Mouse (Mus musculus) lung, embryonic 14.5 days (tissue): ENCODE results near the gene Hoxb5. TPM values are rescaled to one million over a fixed set of nuclear protein-coding genes. Genes with fewer than 3 reads are reported as not detected.

ENCODE experiments used
- ATAC-seq: fragments of 200-750 bp; cut with Nextera tagmentation; 2 replicates; pipeline ENCODE4 v1.8.0; 2017; ENCODE audit warnings: mild to moderate bottlenecking, moderate TSS enrichment, moderate library complexity; ENCODE audit not compliant: insufficient read depth
- DNase-seq: peaks from one replicate; pipeline ENCODE4 v3.0.0-alpha.2; 2015
- H3K27ac ChIP-seq: fragments of 300-500 bp; sonication (generic); 2 replicates; pipeline ENCODE4 v1.5.1; 2014; ENCODE audit warnings: low read depth, mild to moderate bottlenecking, moderate library complexity
- H3K27me3 ChIP-seq: fragments of 300-500 bp; sonication (generic); 2 replicates; pipeline ENCODE4 v1.6.1; 2014; ENCODE audit warnings: low read length, control low read depth; ENCODE audit not compliant: insufficient read depth
- H3K36me3 ChIP-seq: fragments of 300-500 bp; sonication (generic); 2 replicates; pipeline ENCODE4 v1.6.1; 2014; ENCODE audit warnings: control low read depth; ENCODE audit not compliant: insufficient read depth
- H3K4me1 ChIP-seq: fragments of 300-500 bp; sonication (generic); 2 replicates; pipeline ENCODE4 v1.6.1; 2014; ENCODE audit warnings: antibody characterized with exemption, control low read depth; ENCODE audit not compliant: insufficient read depth
- H3K4me2 ChIP-seq: fragments of 300-500 bp; sonication (generic); 2 replicates; pipeline ENCODE4 v1.6.1; 2014; ENCODE audit warnings: mild to moderate bottlenecking
- H3K4me3 ChIP-seq: fragments of 300-500 bp; sonication (generic); 2 replicates; pipeline ENCODE4 v1.5.1; 2014; ENCODE audit warnings: low read depth, low read length
- H3K9ac ChIP-seq: fragments of 300-500 bp; sonication (generic); 2 replicates; pipeline ENCODE4 v1.6.1; 2014
- H3K9me3 ChIP-seq: fragments of 300-500 bp; sonication (generic); 2 replicates; pipeline ENCODE4 v1.6.1; 2016; ENCODE audit warnings: low read depth, low read length, control low read depth
- CTCF ChIP-seq: IDR thresholded peaks from 2 replicates; pipeline ENCODE4 v1.5.1; 2016; ENCODE audit warnings: antibody characterized with exemption, low read depth
- WGBS: fragments of 180-500 bp; shearing (Covaris S2); extraction: QIAGEN DNeasy Blood & Tissue Kit; methylation state at CpG from one replicate; pipeline ENCODE4 v1.1.7; 2014; 5-methylcytosine and 5-hydroxymethylcytosine counted together
- polyA plus RNA-seq: library from polyadenylated mRNA; unstranded; fragments of >200 nt; fragmentation: Nextera tagmentation; extraction: Ambion mirVana; gene quantifications from 2 replicates; pipeline ENCODE4 v1.2.1, GENCODE M21; 2014

The Hoxb5 gene
- polyA plus RNA-seq, 1 experiment from 2014 or later: 76.1 TPM

- H3K36me3 ChIP-seq: peaks cover 35% of the 10 kb centered on the region
- peak overlapping the region; percentile 32 for H3K9ac ChIP-seq
- no peaks in the 10 kb centered on the region for H3K9me3 ChIP-seq
- H3K27ac ChIP-seq: peak overlapping the region; percentile 98
- peak overlapping the region; percentile 83 for H3K4me2 ChIP-seq
- peaks cover 23% of the 10 kb centered on the region for H3K27me3 ChIP-seq
- TF ChIP-seq CTCF: peak; percentile 13; the same call in 1 of the 2 replicates
- peak overlapping the region; percentile 27; the same call in 1 of the 2 replicates for H3K4me3 ChIP-seq
- DNase-seq (no peak), ATAC-seq (no peak)
- H3K4me1 ChIP-seq: peaks cover 27% of the 10 kb centered on the region
- WGBS: 15% methylated on average over 4 of the region's 4 CpGs
These were observed 44.6 kb downstream of the Hoxb5 start for GRCm38 (mm10) chr11:96347717-96348116.

GRCm38 (mm10) chr11:96348141-96348928, 45.2 kb downstream of the Hoxb5 start:
- Histone ChIP-seq H3K36me3 (peaks cover 35% of the 10 kb centered on the region), H3K27ac (peak overlapping the region; percentile 98), H3K27me3 (peaks cover 17% of the 10 kb centered on the region), H3K9me3 (no peaks in the 10 kb centered on the region), H3K4me2 (peak overlapping the region; percentile 83), H3K4me1 (peaks cover 27% of the 10 kb centered on the region), H3K4me3 (peak overlapping the region; percentile 27; the same call in 1 of the 2 replicates), H3K9ac (peak overlapping the region; percentile 32)
- peak; percentile 88 for DNase-seq
- ATAC-seq: no peak
- TF ChIP-seq CTCF: no peak
- 15% methylated on average over 21 of the region's 21 CpGs for WGBS

- DNase-seq (no peak), ATAC-seq (no peak)
- H3K9ac ChIP-seq: peak overlapping the region; percentile 32
- peaks cover 15% of the 10 kb centered on the region for H3K27me3 ChIP-seq
- peak overlapping the region; percentile 27 for H3K4me3 ChIP-seq
- no peaks in the 10 kb centered on the region for H3K9me3 ChIP-seq
- TF ChIP-seq CTCF: no peak
- H3K36me3 ChIP-seq: peaks cover 36% of the 10 kb centered on the region
- 23% methylated on average over 3 of the region's 3 CpGs for WGBS
- H3K27ac ChIP-seq: peak overlapping the region; percentile 98
- H3K4me2 ChIP-seq: peak overlapping the region; percentile 83
- H3K4me1 ChIP-seq: peaks cover 26% of the 10 kb centered on the region
These were observed 45.9 kb downstream of the Hoxb5 start for GRCm38 (mm10) chr11:96348988-96349387.

- peaks cover 24% of the 10 kb centered on the region for H3K4me1 ChIP-seq
These were observed 46.6 kb downstream of the Hoxb5 start for GRCm38 (mm10) chr11:96349491-96350340.

GRCm38 (mm10) chr11:96350341-96350624, 47.1 kb downstream of the Hoxb5 start, which contains the start of gene Hoxb2:
Gene Hoxb2 (plus strand): TSS chr11:96350525.
- no peak for ATAC-seq
- no peak for TF ChIP-seq CTCF
- Histone ChIP-seq H3K9ac (peak within 1 kb of the TSS; percentile 98), H3K9me3 (no peaks in the 10 kb centered on the region), H3K36me3 (peaks cover 33% of the 10 kb centered on the region), H3K4me3 (peak within 1 kb of the TSS; percentile 77), H3K4me1 (peaks cover 24% of the 10 kb centered on the region), H3K27me3 (peaks cover 5% of the 10 kb centered on the region; the same call in 1 of the 2 replicates), H3K4me2 (peak within 1 kb of the TSS; percentile 83), H3K27ac (peak within 1 kb of the TSS; percentile 98)
- no peak for DNase-seq
- 15% methylated on average over 2 of the region's 2 CpGs for WGBS

More at GRCm38 (mm10) chr11:96349491-96350340, 46.6 kb downstream of the Hoxb5 start:
- WGBS: 9% methylated on average over 14 of the region's 14 CpGs
- peak overlapping the region; percentile 27 for H3K4me3 ChIP-seq
- peak overlapping the region; percentile 83 for H3K4me2 ChIP-seq
- H3K9me3 ChIP-seq: no peaks in the 10 kb centered on the region
- H3K36me3 ChIP-seq: peaks cover 36% of the 10 kb centered on the region
- ATAC-seq (peak; percentile 14; the same call in 1 of the 2 replicates), DNase-seq (peak; percentile 78)
- TF ChIP-seq CTCF: no peak
- H3K27me3 ChIP-seq: peaks cover 8% of the 10 kb centered on the region
- peak overlapping the region; percentile 98 for H3K27ac ChIP-seq
- H3K9ac ChIP-seq: peak overlapping the region; percentile 32

GRCm38 (mm10) chr11:96350791-96351190, 47.7 kb downstream of the Hoxb5 start:
- Histone ChIP-seq H3K27ac (peak overlapping the region; percentile 98), H3K27me3 (peaks cover 5% of the 10 kb centered on the region; the same call in 1 of the 2 replicates), H3K9me3 (no peaks in the 10 kb centered on the region), H3K4me2 (peak overlapping the region; percentile 83), H3K4me1 (peaks cover 24% of the 10 kb centered on the region), H3K4me3 (peak overlapping the region; percentile 77), H3K36me3 (peaks cover 28% of the 10 kb centered on the region), H3K9ac (peak overlapping the region; percentile 98)
- 50% methylated on average over 2 of the region's 2 CpGs for WGBS
- DNase-seq (peak; percentile 59), ATAC-seq (no peak)
- no peak for TF ChIP-seq CTCF
